Mouse (Mus musculus): Measurements from ENCODE around the gene Ptar1.

The Ptar1 gene

GRCm38 (mm10) chr19:23758554-23759321 is 71.5 kb downstream of the Ptar1 start, which contains the start of gene Apba1:
Gene Apba1, plus strand, starts transcription at chr19:23758887.
- DNase-seq (ENCODE audit: low spot score): peak; percentile 63

- DNase-seq (ENCODE audit: low spot score): no peak
Observed at GRCm38 (mm10) chr19:23759322-23759945, 72.2 kb downstream of the Ptar1 start.

GRCm38 (mm10) chr19:23763371-23763770 is 76.1 kb downstream of the Ptar1 start:
- DNase-seq (ENCODE audit: low spot score): no peak

GRCm38 (mm10) chr19:23764051-23764450 is 76.8 kb downstream of the Ptar1 start:
- no peak for DNase-seq (ENCODE audit: low spot score)

- DNase-seq (ENCODE audit: low spot score): no peak
Observed at GRCm38 (mm10) chr19:23768864-23769263, 81.6 kb downstream of the Ptar1 start.

- DNase-seq (ENCODE audit: low spot score): no peak
Observed at GRCm38 (mm10) chr19:23770494-23771423, 83.5 kb downstream of the Ptar1 start.

- DNase-seq (ENCODE audit: low spot score): no peak
Observed at GRCm38 (mm10) chr19:23771971-23772370, 84.7 kb downstream of the Ptar1 start.

GRCm38 (mm10) chr19:23775356-23775755 is 88.1 kb downstream of the Ptar1 start:
- DNase-seq (ENCODE audit: low spot score): no peak

GRCm38 (mm10) chr19:23779130-23779529 is 91.9 kb downstream of the Ptar1 start:
- no peak for DNase-seq (ENCODE audit: low spot score)

GRCm38 (mm10) chr19:23780105-23780504 is 92.9 kb downstream of the Ptar1 start:
- DNase-seq (ENCODE audit: low spot score): no peak

Data from urinary bladder, postnatal 25 days (tissue).